Mouse (Mus musculus): ENCODE results near the gene Trpt1. TPM values are rescaled to one million over a fixed set of nuclear protein-coding genes. Genes with fewer than 3 reads are reported as not detected.

The Trpt1 gene
- total and polyA plus RNA-seq, 2 experiments from 2014 or later: 28.4 to 32.0 TPM

DNA sequence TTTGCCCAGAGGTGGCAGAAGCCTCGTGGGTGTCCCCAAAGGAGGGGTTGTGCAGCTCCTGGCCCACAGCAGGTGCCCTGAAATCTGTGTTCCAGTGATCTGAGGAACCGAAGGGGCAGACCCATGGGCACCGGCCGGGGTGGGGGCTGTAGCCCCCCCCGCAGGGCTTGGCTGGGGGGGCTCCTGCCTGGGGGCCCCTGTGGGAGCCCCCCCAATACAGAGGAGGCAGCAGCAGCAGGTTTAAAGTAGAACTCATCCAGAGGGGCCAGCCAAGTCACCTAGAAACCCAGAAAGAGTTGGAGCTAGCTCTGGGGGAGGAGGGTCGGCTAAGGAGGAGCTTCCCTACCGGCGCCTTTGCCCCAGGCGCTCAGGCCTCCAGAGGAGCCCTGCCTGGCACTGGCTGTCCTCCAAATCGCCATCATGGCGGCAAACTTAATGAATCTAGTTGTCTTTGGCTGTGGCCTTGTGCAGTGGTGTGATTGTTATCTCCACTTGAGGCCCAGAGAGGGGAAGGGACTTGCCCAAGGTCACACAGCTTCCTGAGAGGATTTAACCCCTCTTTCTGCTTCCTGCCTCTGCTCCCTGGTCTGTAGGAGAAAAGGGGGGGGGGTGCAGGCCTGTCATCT lies 25.4 kb upstream of the Trpt1 start:
- H3K27me3 ChIP-seq (ENCODE audit: control insufficient read depth, insufficient read depth, low read length): no peaks in the 10 kb centered on the region
- TF ChIP-seq EP300 (IDR thresholded peaks at IDR 0.05; ENCODE audit: low read depth) (no peak), CTCF (IDR thresholded peaks at IDR 0.05; ENCODE audit: low read depth) (no peak)
- no peak for ATAC-seq (ENCODE audit: insufficient read depth, low read depth)
- H3K4me1 ChIP-seq (ENCODE audit: control insufficient read depth, insufficient read depth): peaks cover 14% of the 10 kb centered on the region; the same call in 1 of the 2 replicates
- WGBS: 29% methylated on average over 11 of the region's 11 CpGs
- no peaks in the 10 kb centered on the region for H3K9me3 ChIP-seq (replicated peaks; ENCODE audit: control insufficient read depth, low read length)
- peaks cover 10% of the 10 kb centered on the region for H3K36me3 ChIP-seq (replicated peaks; ENCODE audit: control insufficient read depth, insufficient read depth, low read length)
- H3K27ac ChIP-seq (ENCODE audit: low read depth): no peak overlapping the region
- 0 out of 2 replicates have a peak overlapping the region, but pooled peaks have one; percentile 81 for H3K4me2 ChIP-seq (ENCODE audit: low read depth, low read length)
- H3K9ac ChIP-seq (replicated peaks; ENCODE audit: low read depth, low read length): no peak overlapping the region
- DNase-seq (ENCODE audit: low spot score): no peak
- H3K4me3 ChIP-seq (ENCODE audit: low read depth, low read length): peak overlapping the region; percentile 67

DNA sequence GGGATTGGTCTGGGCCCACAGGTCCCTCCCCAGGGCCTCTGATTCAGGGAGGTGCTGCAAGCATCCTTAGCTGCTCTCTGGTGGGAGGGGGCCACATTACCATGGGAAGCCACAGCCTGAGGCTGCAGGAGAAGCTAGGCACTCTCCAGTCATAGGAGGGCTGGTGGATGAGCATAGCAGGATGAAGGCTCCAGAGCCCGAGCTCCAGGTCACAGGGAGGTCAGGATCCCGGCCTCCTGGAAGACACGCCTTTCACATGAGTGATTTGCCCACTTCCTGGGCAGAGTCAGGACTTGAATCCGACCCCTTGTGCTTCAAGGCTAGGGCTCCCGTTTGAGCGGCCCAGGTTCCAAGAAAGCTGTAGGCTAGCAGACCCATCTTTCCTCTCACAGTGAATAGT lies 24.3 kb upstream of the Trpt1 start:
- ATAC-seq (ENCODE audit: insufficient read depth, low read depth) (no peak), DNase-seq (ENCODE audit: low spot score) (no peak)
- H3K27ac ChIP-seq (ENCODE audit: low read depth): no peak overlapping the region
- 41% methylated on average over 6 of the region's 6 CpGs for WGBS
- TF ChIP-seq EP300 (IDR thresholded peaks at IDR 0.05; ENCODE audit: low read depth): no peak
- no peak for TF ChIP-seq CTCF (IDR thresholded peaks at IDR 0.05; ENCODE audit: low read depth)
- no peak overlapping the region for H3K4me2 ChIP-seq (ENCODE audit: low read depth, low read length)
- no peaks in the 10 kb centered on the region for H3K27me3 ChIP-seq (ENCODE audit: control insufficient read depth, insufficient read depth, low read length)
- no peaks in the 10 kb centered on the region for H3K9me3 ChIP-seq (replicated peaks; ENCODE audit: control insufficient read depth, low read length)
- H3K9ac ChIP-seq (replicated peaks; ENCODE audit: low read depth, low read length): no peak overlapping the region
- no peak overlapping the region for H3K4me3 ChIP-seq (ENCODE audit: low read depth, low read length)
- H3K4me1 ChIP-seq (ENCODE audit: control insufficient read depth, insufficient read depth): peaks cover 19% of the 10 kb centered on the region
- H3K36me3 ChIP-seq (replicated peaks; ENCODE audit: control insufficient read depth, insufficient read depth, low read length): no peaks in the 10 kb centered on the region

DNA sequence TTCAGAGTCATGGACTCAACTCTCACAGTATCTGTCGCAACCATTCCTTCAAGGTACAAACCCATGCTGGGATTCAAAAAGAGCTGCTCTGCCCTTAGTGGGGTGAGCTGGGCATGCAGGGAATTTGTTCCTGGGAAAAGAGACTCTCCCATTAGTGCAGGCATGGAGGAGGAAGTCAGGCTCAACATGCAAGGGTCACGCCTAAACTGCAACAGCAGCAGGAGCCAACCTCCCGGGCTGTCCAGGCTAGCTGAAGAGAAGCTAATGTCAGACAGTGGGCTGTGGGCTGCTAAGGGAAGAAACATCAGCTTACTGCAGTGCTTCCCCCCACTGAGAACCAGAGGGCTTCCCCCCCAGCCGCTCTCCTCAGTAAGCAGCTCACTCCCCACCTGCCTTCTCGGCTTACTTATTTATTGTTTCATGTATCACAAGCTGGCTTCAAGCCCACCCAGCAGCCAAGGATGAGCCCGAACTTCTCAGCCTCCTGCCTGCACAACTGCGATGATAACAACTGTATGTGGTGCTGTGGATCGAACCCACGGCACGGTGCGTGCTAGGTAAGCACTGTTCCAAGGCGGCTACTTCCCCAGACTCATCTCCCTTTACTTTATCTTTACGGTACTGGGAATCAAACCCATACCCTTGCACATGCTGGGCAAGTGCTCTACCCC lies 23.5 kb upstream of the Trpt1 start:
- ATAC-seq (ENCODE audit: insufficient read depth, low read depth) (no peak), DNase-seq (ENCODE audit: low spot score) (no peak)
- Histone ChIP-seq H3K4me1 (ENCODE audit: control insufficient read depth, insufficient read depth) (peaks cover 21% of the 10 kb centered on the region), H3K27ac (ENCODE audit: low read depth) (no peak overlapping the region), H3K36me3 (replicated peaks; ENCODE audit: control insufficient read depth, insufficient read depth, low read length) (peaks cover 3% of the 10 kb centered on the region), H3K4me3 (ENCODE audit: low read depth, low read length) (no peak overlapping the region), H3K9me3 (replicated peaks; ENCODE audit: control insufficient read depth, low read length) (no peaks in the 10 kb centered on the region), H3K4me2 (ENCODE audit: low read depth, low read length) (no peak overlapping the region), H3K27me3 (ENCODE audit: control insufficient read depth, insufficient read depth, low read length) (no peaks in the 10 kb centered on the region), H3K9ac (replicated peaks; ENCODE audit: low read depth, low read length) (no peak overlapping the region)
- WGBS: 79% methylated on average over 13 of the region's 13 CpGs
- TF ChIP-seq CTCF (IDR thresholded peaks at IDR 0.05; ENCODE audit: low read depth) (no peak), EP300 (IDR thresholded peaks at IDR 0.05; ENCODE audit: low read depth) (no peak)

DNA sequence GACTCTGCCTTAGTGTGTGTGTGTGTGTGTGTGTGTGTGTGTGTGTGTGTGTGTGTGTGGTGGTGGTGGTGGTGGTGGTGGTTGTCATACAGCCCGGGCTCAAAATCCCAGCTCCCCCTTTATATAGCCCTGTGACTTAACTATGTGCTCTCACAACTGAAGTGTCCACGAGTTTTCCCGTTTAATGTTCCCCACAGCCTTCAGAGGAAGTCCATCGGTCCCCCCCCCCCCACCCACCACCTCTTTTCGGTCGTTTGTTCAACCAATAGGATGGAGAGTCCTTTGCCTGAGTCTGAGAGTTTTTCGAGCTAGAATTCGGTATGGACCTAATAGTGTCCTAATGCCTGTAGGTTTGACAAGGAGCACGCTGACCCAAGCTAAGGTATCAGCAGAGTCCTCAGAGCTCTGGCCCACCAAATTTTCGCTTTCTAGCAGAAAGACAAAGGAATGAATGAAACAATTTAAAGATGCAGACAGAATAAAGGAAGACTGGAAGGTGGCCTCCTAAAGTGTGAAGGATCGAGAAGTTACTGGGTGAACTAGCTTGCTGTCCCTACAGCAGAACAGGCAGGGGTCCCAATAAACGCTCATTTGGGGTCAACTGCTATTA lies 22.2 kb upstream of the Trpt1 start:
- no peak for DNase-seq (ENCODE audit: low spot score)
- Histone ChIP-seq H3K36me3 (replicated peaks; ENCODE audit: control insufficient read depth, insufficient read depth, low read length) (peaks cover 14% of the 10 kb centered on the region), H3K4me1 (ENCODE audit: control insufficient read depth, insufficient read depth) (peaks cover 23% of the 10 kb centered on the region), H3K4me3 (ENCODE audit: low read depth, low read length) (peak overlapping the region; percentile 77), H3K9ac (replicated peaks; ENCODE audit: low read depth, low read length) (peak overlapping the region; percentile 81; the same call in 1 of the 2 replicates), H3K9me3 (replicated peaks; ENCODE audit: control insufficient read depth, low read length) (no peaks in the 10 kb centered on the region), H3K27ac (ENCODE audit: low read depth) (no peak overlapping the region), H3K27me3 (ENCODE audit: control insufficient read depth, insufficient read depth, low read length) (no peaks in the 10 kb centered on the region), H3K4me2 (ENCODE audit: low read depth, low read length) (peak overlapping the region; percentile 98)
- TF ChIP-seq EP300 (IDR thresholded peaks at IDR 0.05; ENCODE audit: low read depth) (no peak), CTCF (IDR thresholded peaks at IDR 0.05; ENCODE audit: low read depth) (no peak)
- no peak for ATAC-seq (ENCODE audit: insufficient read depth, low read depth)
- WGBS: 39% methylated on average over 12 of the region's 12 CpGs

DNA sequence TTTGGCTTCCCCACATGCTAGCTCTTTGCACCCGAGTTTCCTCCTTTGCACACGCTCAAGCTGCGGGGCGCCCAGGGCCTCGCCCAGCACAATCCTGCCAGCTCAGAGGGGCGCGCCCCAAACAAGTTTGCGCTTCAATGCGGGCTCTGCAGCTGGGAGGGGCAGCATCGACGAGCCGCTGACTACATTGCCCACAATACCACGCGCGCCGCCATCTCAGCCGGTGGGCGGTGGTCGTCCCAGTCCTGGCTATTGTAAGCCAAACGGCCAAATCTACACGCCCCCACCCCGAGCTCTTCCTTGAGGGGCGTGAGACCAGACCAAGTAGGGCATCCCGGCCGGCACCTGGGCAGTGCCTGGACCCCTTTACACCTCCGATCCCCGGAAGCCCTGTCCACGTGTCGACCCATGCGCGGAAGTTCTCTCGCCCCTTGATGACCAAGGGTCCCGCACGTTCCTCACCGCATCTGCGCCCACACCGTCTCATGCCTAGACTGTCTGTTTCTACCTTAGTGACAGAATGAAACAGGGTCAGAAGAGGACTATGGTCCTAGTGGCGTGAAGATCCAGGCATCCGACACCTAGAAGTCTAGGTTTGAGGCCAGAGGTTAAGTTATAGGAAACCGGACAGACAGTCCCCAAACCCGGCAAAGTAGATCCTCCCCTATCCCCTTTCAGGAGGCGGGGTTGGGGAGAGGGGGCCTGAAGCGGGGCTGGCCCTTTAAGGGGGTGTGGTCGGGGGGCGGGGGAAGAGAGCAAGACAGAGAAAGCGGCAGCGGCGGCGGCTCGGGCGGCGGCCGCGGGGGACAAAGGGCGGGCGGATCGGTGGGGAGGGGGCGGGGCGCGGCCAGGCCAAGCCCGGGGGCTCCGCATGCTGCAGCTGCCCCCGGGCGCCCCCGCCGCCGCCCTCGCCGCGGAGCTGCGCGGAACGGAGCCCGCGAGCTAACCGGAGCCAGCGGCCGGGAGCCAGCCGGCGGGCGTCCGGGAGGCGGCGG lies 21.4 kb upstream of the Trpt1 start, which contains the start of gene Ppp1r14b:
TSS of gene Ppp1r14b (plus strand) at position 758 of the 995 bp plus-strand sequence.
- ATAC-seq (ENCODE audit: insufficient read depth, low read depth): peak; percentile 59
- H3K4me1 ChIP-seq (ENCODE audit: control insufficient read depth, insufficient read depth): peaks cover 30% of the 10 kb centered on the region

More for the DNA sequence above, 21.4 kb upstream of the Trpt1 start, which contains the start of gene Ppp1r14b:
- H3K27ac ChIP-seq (ENCODE audit: low read depth): peak within 1 kb of the TSS; percentile 86
- peak within 1 kb of the TSS; percentile 81 for H3K9ac ChIP-seq (replicated peaks; ENCODE audit: low read depth, low read length)
- H3K27me3 ChIP-seq (ENCODE audit: control insufficient read depth, insufficient read depth, low read length): no peaks in the 10 kb centered on the region
- peak; percentile 89 for DNase-seq (ENCODE audit: low spot score)
- H3K4me3 ChIP-seq (ENCODE audit: low read depth, low read length): peak within 1 kb of the TSS; percentile 77
- peak within 1 kb of the TSS; percentile 98 for H3K4me2 ChIP-seq (ENCODE audit: low read depth, low read length)
- peaks cover 15% of the 10 kb centered on the region for H3K36me3 ChIP-seq (replicated peaks; ENCODE audit: control insufficient read depth, insufficient read depth, low read length)
- WGBS: under 1% methylated on average over 72 of the region's 84 CpGs
- no peaks in the 10 kb centered on the region for H3K9me3 ChIP-seq (replicated peaks; ENCODE audit: control insufficient read depth, low read length)
- TF ChIP-seq CTCF (IDR thresholded peaks at IDR 0.05; ENCODE audit: low read depth) (no peak), EP300 (IDR thresholded peaks at IDR 0.05; ENCODE audit: low read depth) (no peak)

Data from heart, postnatal 0 days (tissue).